Mouse (Mus musculus) ES-Bruce4 (cell line): ENCODE data around the gene Fam160b1.

Experiments used
- CTCF ChIP-seq: IDR thresholded peaks from one replicate; pipeline ENCODE4 v1.8.1; 2011; ENCODE audit warnings: low read depth, low read length
- POLR2A ChIP-seq: IDR thresholded peaks from one replicate; pipeline ENCODE4 v1.8.1; 2011; ENCODE audit warnings: low read length; ENCODE audit not compliant: insufficient read depth

- TF ChIP-seq CTCF (peak; percentile 40), POLR2A (no peak)
These were observed 30.2 kb upstream of the Fam160b1 start for GRCm38 (mm10) chr19:57330309-57330708.
